Mouse (Mus musculus) heart, postnatal 14 days (tissue): ENCODE measurements around the gene Col9a2. TPM values are rescaled to one million over a fixed set of nuclear protein-coding genes. Genes with fewer than 3 reads are reported as not detected.

Source experiments
- DNase-seq, 2 experiments: peaks; one replicate each; pipeline ENCODE4 v3.0.0; 2021 to 2022
- intact Hi-C: fragments of 180-260 bp; cut with DNase I; formaldehyde crosslinking; loops from one replicate; pipeline ENCODE4 v1.15.1; 2025
- long read RNA-seq, 2 experiments: library from polyadenylated mRNA; stranded (forward); transcript quantifications; one replicate each; pipeline ENCODE4 v2.0.0; 2021
- total RNA-seq, 2 experiments: library from RNA; stranded (reverse); gene quantifications; 2 replicates each; pipeline ENCODE4 v1.2.3; 2021

Col9a2 gene
- under 1 TPM; 0.39 to 0.81 TPM for total RNA-seq
- long read RNA-seq, experiment 1, result 0 reads
- long read RNA-seq, experiment 2, result 0 reads

DNA sequence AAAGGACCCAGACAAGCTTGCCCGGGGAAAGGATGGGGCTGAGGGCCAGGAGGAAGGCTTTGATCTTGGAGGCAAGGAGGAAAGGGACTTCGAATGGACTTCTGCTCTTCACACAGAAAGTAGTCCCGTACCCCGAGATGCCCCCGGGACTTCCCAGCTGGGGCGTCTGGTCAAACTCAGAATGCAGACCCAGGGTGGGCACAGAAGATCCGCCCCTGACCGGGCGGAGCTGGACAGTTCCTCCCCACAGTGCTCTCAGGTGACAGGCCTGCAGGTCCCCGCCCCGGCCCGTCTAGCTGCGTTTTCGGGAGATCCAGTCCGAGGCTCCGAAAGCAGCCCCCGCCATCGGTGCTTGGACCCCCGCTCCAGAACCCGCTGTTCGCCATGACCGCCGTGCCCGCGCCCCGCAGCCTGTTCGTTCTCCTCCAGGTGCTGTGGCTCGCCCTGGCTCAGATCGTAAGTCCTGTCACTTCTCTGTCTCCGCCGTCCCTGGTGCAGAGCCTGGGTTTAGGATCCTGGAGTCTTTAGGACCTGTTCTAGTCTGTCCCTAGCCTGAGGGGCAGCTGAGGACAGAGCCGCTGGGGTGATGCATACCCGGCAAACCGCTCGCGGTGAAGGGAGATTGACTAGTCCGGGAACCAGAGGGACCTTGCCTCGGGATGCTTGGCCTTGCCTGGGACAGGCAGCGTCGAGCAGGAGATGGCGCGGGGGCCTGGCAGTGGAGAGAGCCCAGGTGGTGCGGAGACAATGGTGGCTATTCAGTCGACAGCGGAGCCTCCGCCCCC lies at the start of gene Col9a2:
Gene Col9a2 (plus strand): TSS at position 55 of the 785 bp plus-strand sequence.
- intact Hi-C loops, result loop anchor here (2.0 kb wide), 1 partner anchor 55 kb away; no protein-coding TSS in a partner anchor
- peak; percentile 17 to 32 for DNase-seq

DNA sequence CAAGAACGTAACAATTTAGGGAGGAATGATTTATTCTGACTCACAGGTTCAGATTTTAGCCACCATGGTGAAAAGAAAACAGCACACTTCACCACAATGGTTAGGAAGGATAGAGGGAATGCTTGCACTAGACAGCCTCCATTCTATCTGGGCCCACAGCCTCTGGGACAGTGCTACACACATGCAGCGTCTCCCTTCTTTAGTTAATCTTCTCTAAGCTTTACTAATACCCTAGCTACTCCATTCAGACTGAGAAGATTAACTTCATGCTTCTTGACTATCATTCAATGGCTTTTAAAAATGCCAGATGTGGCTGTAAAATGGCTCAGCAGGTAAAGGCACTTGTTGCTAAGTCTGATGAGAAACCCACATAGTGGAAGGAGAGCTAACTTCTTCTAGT lies 46.9 kb upstream of the Col9a2 start:
- intact Hi-C loops, result loop anchor here (2.0 kb wide), 1 partner anchor 25 kb away; the partner anchor contains the start of gene Smap2
- DNase-seq, result no peak

DNA sequence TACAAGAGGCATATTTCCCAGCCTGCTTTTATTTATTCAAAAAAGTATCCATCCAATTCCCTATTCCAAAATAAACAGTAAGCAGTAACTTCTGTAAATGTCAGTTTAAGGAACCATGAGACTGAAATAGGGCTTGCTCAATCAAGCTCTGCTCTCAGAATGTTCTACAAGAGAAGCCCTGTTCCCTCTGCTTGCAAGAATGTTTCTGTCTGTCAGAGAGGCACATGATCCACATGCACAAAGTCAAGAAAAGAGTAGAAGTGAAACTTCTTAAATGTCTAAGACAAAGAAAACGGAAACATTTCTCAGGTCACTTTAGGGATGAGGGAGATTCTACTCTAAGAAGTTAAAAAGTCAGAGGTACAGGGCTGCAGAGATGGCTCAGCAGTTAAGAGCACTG lies 46.2 kb upstream of the Col9a2 start:
- intact Hi-C loops, result loop anchor here (2.0 kb wide), 1 partner anchor 24 kb away; the partner anchor contains the start of gene Smap2
- DNase-seq, result no peak

DNA sequence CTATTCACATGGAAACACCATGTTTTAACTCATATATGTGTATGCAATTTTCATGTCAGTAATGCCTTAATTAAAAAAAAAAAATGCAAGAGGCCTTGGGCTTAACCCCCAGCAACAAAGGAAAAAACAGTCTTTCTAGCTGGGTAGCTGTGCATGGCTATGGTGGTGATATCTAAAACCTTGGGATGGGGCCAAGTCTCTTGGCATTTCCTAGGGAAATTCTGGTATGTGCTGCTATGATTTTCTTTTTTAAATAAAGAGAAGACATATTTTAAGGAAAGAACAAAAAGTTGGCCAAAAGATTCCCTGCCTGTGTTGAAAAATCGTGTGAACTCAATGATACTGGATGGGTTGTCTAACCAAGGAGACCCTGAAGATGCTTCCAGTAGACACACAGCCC lies 43.3 kb upstream of the Col9a2 start:
- intact Hi-C loops, result no loop called here

DNA sequence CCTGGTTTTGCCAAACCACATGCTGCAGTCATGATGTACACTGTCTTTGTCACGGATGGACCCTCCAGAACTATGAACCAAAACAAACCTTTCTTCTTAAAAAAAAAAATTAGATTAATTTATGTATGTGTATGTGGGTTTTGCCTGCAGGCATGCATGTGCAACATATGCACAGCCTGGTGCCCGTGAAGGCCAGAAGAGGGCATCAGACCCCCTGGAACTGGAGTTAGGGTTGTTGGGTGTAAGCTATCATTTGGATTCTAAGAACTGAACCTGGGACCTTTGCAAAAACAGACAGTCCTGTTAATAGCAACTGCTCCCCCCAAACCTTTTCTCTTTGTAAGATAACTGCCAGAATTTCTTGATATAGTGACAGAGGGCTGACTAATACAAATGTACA lies 38.1 kb upstream of the Col9a2 start:
- no peak for DNase-seq
- intact Hi-C loops, result no loop called here

More for the DNA sequence above, 43.3 kb upstream of the Col9a2 start:
- no peak for DNase-seq

DNA sequence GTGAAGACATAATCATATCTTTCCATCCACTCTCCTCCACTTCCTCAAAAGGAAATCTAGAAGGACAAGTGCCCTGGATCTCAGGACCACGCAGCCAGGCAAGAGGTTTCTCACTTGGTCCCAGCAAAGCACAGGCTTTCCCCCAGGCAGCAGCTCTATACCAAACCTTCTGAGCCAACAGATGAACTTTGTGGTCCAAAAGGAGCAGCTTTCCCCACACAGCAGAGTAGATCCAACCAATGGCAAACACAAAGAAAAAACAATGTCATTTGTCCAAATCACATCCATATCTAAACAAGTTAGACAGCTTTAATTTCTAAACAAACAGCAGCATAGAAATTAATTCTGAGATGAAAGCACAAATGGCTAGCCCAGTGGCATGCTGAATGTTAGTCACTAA lies 37.5 kb upstream of the Col9a2 start:
- no peak for DNase-seq
- intact Hi-C loops, result no loop called here

DNA sequence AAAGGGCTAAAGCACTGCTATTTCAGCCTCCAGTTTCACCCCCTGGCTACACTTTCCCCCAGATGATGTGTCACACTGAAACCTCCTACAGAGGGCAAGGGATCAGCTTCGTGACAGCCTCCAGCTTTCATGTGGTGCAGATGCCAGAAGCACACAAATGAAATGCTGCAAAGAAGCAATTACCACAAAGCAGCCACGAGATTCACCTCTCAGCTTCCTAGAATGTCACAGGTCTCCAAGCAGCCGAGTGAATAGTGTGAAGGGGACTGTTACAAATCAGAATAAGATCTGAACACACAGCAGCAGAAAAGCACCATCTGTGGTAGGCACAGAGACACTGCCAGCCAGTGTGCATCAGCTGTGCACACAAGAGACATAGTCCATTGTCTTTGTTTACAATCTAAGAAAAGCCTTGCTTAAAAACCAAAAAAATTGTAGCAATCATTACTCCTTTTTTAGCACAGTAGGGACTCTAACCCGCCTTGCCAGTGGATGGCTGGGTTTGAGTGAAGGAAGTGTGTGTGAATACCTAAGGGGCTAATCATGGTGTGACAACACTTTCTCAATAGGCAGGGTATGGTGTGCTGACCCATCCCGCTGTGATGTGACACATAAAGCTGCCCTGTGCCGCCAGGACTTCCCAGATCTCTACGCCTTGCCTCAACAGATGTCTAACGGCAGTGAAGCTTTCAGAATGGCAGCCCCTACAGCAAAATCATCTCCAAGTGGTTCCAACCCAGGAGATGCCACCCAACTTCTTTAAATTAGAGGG lies 36.6 kb upstream of the Col9a2 start:
- intact Hi-C loops, result no loop called here
- peak in 1 of 2 experiments; percentile 16 for DNase-seq

DNA sequence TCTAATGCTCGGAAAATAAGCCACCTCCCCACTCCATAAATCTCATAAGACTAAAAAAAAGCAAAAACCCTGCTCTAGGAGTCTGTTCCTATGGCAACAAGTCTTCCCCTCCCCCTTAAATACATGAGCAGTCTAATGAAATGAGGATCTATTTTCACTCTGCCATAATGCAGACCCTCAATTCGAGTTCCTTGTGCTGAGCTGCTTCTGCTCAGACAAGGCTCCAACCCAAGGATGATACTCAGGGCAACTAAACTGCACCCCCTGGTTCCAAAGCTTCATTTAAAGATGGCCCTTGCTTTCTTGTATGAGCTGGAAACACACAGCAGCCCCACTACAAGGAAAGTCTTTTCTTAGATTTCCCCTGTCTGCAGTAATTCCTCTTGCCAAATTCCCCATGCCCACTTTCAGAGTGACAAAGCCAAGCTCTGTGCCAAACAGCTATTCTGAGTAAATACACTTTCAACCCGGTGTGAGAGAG lies 35.5 kb upstream of the Col9a2 start:
- intact Hi-C loops, result no loop called here
- DNase-seq, result no peak

DNA sequence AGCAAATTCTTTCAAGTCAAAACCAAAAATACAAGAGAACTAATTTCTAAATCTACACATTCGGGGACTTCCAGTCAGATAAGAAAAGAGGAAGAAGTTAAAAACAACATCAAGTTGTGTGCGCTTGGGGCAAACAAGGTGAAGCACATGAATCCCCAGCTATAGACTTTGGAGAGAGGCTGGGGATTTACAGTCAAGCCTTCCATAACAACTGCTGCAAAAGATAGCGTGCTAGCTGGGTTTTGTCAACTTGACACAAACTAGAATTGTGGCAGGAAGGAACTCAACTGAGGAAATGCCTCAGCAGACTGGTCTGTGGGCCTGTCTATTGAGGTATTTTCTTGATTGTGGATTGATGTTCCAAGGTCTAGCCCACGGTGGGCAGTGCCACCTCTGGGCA lies 34.5 kb upstream of the Col9a2 start:
- no peak for DNase-seq
- intact Hi-C loops, result no loop called here

DNA sequence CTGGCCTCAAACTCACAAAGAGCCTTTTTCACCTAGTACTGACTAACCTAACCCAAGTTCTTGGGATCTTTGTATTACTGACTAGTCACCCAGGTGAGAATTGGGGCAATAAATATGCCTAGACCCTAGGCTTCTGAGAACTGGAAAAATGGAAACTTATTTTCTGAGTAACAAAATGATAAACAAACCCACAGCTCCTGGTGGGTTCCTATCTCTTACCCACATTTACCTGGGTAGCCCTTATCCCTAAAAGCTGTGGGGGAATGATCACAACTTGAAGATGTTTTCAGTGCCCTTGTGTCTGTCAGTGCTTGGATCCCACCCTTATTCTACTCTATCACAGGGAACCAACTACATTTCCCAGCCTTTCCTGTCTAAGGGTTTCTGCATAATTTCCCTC lies 32.2 kb upstream of the Col9a2 start:
- intact Hi-C loops, result no loop called here
- DNase-seq, result no peak

DNA sequence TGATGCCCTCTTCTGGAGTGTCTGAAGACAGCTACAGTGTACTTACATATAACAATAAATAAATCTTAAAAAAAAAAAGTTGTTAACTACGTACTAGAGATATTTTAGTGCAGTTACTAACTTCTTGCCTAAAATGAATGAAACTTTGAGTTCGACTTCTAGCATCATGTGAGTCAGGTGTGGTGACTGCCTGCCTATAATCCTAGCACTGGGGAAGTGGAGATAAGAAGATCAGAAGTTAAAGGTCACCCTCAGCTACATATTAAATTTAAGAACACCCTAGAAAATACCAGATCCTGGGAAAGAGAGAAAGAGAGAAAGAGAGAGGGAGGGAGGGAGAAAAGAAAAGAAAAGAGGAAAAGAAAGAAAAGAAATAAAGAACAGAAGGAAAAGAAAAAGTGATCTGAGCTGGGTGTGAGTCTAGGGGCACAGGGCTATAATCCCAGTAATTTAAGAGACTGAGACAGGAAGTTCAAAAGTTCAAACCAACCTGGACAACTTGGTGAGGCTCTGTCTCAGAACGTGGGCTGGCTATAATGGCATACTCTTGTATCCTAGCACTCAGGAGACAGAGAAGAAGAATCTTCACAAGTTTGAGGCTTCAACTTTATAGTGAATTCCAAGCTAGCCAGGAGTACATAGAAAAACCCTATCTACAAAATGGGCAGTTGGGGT lies 31.0 kb upstream of the Col9a2 start:
- no peak for DNase-seq
- intact Hi-C loops, result no loop called here

DNA sequence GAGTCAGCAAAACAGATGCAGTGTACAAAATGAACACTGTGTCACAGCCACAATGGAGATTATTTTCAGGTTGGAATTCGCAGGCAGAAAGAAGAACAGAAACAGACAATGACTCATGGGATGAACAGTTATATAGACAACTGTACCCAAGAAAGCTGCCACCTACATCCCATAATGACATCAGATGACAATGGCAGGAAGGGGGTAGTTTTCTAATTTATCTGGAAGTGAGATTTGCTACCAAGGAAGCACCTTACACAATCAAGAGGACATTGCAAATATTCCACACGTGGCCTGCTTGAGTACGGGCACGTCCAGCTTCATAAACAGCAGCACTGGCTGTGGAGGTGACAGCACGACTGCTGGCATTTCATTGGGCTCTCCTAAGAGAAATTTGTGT lies 30.0 kb upstream of the Col9a2 start:
- intact Hi-C loops, result no loop called here
- no peak for DNase-seq

DNA sequence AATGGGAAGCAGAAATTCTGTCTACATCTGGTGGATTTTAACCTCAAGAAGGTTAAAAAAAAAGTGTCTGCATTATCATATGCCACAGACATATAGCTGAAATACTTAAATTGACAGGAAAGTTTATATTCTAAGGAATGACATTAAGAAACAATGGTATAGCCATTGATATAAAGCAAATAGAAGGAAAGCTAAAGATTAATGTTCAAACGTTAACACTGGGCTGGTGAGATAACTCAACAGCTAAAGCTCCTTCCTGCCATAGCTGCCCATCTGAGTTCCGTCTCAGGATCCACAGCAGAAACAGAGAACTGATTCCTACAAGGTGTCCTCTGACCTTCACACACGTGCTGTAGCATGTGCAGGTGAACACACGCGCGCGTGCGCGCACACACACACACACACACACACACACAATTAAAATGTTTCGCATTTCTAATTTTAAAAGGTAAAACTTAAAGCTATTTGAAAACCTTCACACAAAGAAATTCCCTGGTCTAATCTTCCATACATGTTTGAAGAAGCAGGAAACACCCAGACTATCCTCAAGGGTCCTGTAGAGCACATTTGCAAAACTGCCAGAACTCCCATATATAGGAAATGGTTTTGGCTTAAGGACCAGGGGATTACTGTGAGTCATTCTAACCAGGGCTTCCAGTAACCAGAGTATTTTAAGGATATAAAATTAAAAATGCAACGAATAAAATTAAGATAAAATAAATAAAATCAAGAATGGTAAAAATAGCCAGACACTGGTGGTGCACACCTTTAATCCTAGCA lies 28.2 kb upstream of the Col9a2 start:
- DNase-seq, result no peak
- intact Hi-C loops, result no loop called here

DNA sequence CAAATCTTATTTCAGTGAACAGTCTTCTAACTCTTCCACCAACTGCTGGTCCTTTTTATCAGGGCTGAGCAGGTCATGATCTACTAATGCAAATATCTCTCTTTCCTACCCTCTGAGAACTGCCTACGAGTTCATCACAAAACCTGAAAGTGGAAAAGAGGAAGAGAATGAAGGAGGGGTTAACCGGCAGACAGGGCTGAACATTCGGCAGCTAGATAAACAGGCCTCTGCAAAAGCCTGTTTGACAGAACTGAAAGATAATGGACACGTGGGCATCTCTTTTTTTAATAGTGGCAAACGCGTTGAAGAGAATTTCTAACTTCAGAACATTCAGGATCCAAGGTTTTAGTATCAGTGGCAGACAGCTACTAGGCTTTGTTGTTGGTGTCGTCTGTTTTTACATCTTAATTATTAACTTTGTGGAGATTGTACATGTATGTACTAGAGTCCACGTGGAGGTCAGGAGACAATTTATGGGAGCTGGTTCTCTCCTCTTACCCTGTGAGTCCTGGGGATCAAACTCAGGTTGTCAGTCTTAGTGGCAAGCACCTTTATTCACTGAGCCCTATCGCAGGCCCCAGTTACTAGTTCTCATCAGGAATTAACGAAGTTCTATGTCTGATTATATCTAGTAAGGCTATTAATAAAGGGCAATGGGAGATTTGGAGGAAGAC lies 24.5 kb upstream of the Col9a2 start:
- intact Hi-C loops, result no loop called here
- DNase-seq, result no peak

DNA sequence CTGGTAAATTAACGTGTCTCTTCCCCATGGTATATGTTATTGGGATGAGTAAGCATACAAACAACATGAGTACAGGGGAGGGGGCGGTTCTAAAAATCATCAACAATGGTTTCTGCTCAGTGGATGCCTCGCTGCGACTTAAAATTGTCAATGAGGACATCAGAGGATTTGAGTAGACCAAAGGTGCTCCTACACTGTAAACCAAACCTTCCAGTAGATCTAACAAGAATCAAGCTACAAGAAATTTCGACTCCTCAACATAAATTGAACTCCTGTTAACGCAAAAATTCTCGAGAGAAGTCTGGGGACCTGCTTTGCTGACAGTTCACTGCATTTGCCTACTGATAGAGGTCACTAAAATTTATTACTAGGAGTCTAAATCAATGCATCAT lies 23.9 kb upstream of the Col9a2 start:
- intact Hi-C loops, result no loop called here
- no peak for DNase-seq

DNA sequence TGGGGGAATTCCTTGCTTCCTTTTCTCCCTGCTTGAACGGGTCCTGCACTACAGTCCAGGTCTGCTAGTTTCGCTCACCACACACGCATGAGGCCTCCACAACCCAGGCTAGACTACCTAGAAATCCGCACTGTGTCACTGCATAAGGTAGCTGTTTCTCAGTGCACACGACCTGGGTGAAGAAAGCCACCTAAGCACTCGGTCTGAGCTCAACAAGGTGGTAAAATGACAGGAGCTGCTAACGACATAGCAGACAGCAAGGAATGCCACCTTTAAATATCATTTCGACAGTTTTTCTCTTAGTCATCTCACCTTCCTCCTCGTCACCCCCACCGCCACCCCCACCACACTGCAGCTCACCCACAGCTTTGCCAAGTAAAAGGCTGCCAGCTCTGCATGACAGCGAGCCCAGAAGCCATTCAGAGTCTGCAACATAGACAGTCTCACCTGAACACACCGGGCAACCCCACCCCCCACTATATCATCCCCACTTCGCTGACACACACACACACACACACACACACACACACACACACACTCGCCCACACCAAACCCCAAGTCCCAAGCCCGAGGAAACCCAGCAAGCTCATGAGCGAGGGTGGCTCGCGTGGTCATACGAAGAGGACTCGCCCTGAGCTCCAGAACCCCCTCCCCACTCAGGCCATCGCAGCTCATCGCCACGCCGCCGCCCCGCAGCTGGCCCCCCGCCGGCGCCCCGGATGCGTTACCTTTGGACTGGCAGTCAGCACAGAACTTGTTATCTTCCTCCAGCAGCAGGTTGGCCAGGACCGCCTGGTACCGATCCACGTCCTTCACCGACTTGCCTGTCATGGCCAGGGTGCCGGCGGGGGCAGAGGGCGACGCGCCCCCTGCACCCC lies 22.9 kb upstream of the Col9a2 start:
- intact Hi-C loops, result loop anchor here (2.0 kb wide), 1 partner anchor 23 kb away; no protein-coding TSS in a partner anchor
- peak in 1 of 2 experiments; percentile 33 for DNase-seq

DNA sequence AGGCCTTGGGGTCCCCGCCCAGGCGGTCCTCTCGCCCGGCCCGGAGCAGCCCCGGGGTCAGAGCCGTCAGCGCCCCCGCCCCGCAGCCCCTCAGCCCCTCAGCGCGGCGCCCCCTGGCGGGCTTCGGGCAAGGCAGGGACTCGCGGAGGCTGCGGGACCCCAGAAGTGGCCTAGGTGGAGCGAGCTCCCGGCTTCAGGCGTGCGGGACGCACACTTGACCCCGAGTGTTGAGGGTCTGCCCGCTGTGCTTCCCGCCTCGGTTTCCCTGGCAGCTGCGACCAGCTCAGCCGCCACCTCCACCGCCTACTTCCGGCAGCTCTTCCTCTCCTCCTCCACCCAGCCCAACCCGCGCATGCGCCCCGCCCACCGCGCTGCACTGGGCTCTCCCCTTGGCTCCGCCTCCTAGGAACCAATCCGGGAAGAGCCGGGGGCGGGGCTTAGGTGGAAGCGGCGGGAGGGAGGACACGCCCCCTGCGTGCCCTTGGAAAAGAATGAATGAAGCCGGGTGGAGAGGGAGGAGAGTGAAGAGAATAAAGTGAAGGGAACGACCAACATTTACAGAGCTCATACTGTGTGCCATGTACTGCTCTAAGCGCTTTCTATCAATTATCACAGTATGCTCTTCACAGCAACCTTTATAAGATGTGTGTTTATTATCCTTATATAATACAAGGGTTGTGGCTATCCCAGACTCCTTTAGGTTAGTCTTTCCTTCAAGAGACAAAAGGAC lies 22.1 kb upstream of the Col9a2 start, which contains the start of gene Smap2:
Gene Smap2 (minus strand): TSS at position 320 of the 730 bp plus-strand sequence.
- peak; percentile 100 for DNase-seq
- intact Hi-C loops, result loop anchor here (2.0 kb wide), 1 partner anchor 24 kb away; no protein-coding TSS in a partner anchor

DNA sequence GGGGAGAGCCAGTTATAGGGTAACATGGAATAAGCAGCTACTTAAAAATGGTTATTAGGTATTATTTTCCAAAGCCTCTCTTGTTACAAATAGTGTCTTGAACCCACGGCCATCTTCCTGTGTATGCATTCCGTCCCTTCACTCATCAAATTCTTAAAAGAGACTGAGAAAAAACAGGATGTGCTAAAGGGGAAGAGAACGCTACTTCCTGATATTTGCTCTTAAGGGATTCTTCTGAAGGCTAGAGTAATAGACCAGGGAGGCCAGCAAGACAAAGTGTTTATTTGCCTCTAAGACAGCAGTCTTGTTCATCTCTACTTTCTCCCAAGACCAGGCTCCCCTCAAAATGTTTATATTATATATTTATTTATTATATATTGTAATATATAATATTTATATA lies 20.9 kb upstream of the Col9a2 start:
- DNase-seq, result no peak
- intact Hi-C loops, result no loop called here
